Mouse (Mus musculus) heart, embryonic 11.5 days (tissue): ENCODE data around the gene Lrrc4. TPM values are rescaled to one million over a fixed set of nuclear protein-coding genes. Genes with fewer than 3 reads are reported as not detected.

ENCODE experiments used
- ATAC-seq: fragments of 200-750 bp; cut with Nextera tagmentation; replicated peaks from 2 replicates; pipeline ENCODE4 v1.8.0; 2017; ENCODE audit warnings: moderate library complexity; ENCODE audit not compliant: insufficient number of reproducible peaks, low FRiP score, low TSS enrichment
- H3K27ac ChIP-seq: fragments of 300-500 bp; sonication (generic); 2 replicates; pipeline ENCODE4 v1.5.1; 2014; ENCODE audit warnings: mild to moderate bottlenecking, low read depth, low read length
- H3K27me3 ChIP-seq: fragments of 300-500 bp; sonication (generic); 2 replicates; pipeline ENCODE4 v1.6.1; 2014; ENCODE audit warnings: mild to moderate bottlenecking, low read length, mixed read lengths; ENCODE audit not compliant: control insufficient read depth, insufficient read depth
- H3K36me3 ChIP-seq: fragments of 300-500 bp; sonication (generic); 2 replicates; pipeline ENCODE4 v1.6.1; 2014; ENCODE audit warnings: mild to moderate bottlenecking, low read length, moderate library complexity, mixed read lengths; ENCODE audit not compliant: control insufficient read depth, insufficient read depth
- H3K4me1 ChIP-seq: fragments of 300-500 bp; sonication (generic); 2 replicates; pipeline ENCODE4 v1.6.1; 2014; ENCODE audit warnings: low read length; ENCODE audit not compliant: control insufficient read depth, insufficient read depth
- H3K4me2 ChIP-seq: fragments of 300-500 bp; sonication (generic); 2 replicates; pipeline ENCODE4 v1.6.1; 2014; ENCODE audit warnings: mild to moderate bottlenecking, moderate library complexity
- H3K4me3 ChIP-seq: fragments of 300-500 bp; sonication (generic); 2 replicates; pipeline ENCODE4 v1.5.1; 2014; ENCODE audit warnings: low read depth, low read length
- H3K9ac ChIP-seq: fragments of 300-500 bp; sonication (generic); 2 replicates; pipeline ENCODE4 v1.6.1; 2014; ENCODE audit warnings: mild to moderate bottlenecking, low read depth, low read length, moderate library complexity
- H3K9me3 ChIP-seq: fragments of 300-500 bp; sonication (generic); replicated peaks from 2 replicates; pipeline ENCODE4 v1.6.1; 2016; ENCODE audit warnings: low read length; ENCODE audit not compliant: control insufficient read depth
- WGBS: fragments of 180-500 bp; shearing (Covaris S2); extraction: QIAGEN DNeasy Blood & Tissue Kit; methylation state at CpG from one replicate; pipeline ENCODE4 v1.1.7; 2014; ENCODE audit not compliant: insufficient replicate concordance; 5-methylcytosine and 5-hydroxymethylcytosine counted together
- polyA plus RNA-seq: library from polyadenylated mRNA; unstranded; fragments of >200 nt; fragmentation: Nextera tagmentation; extraction: Ambion mirVana; gene quantifications from 2 replicates; pipeline ENCODE4 v1.2.1, GENCODE M21; 2014

The Lrrc4 gene
- polyA plus RNA-seq, 1 experiment from 2014 or later = 1.1 TPM

- Histone ChIP-seq H3K36me3 (no peaks in the 10 kb centered on the region), H3K4me1 (peaks cover 5% of the 10 kb centered on the region; the same call in 1 of the 2 replicates), H3K27me3 (no peaks in the 10 kb centered on the region), H3K9me3 (no peaks in the 10 kb centered on the region), H3K4me3 (no peak overlapping the region), H3K27ac (no peak overlapping the region), H3K9ac (no peak overlapping the region), H3K4me2 (no peak overlapping the region)
- WGBS = 62% methylated on average over 7 of the region's 7 CpGs
- no peak for ATAC-seq
Observed at GRCm38 (mm10) chr6:28717203-28717844, 114.2 kb downstream of the Lrrc4 start.

- ATAC-seq = no peak
- WGBS = 20% methylated on average over 2 of the region's 2 CpGs
- Histone ChIP-seq H3K36me3 (peaks cover 7% of the 10 kb centered on the region; the same call in 1 of the 2 replicates), H3K9me3 (no peaks in the 10 kb centered on the region), H3K27me3 (no peaks in the 10 kb centered on the region), H3K4me1 (peaks cover 29% of the 10 kb centered on the region), H3K9ac (no peak overlapping the region), H3K27ac (no peak overlapping the region), H3K4me3 (no peak overlapping the region), H3K4me2 (no peak overlapping the region)
Observed at GRCm38 (mm10) chr6:28710035-28710434, 121.5 kb downstream of the Lrrc4 start.

DNA sequence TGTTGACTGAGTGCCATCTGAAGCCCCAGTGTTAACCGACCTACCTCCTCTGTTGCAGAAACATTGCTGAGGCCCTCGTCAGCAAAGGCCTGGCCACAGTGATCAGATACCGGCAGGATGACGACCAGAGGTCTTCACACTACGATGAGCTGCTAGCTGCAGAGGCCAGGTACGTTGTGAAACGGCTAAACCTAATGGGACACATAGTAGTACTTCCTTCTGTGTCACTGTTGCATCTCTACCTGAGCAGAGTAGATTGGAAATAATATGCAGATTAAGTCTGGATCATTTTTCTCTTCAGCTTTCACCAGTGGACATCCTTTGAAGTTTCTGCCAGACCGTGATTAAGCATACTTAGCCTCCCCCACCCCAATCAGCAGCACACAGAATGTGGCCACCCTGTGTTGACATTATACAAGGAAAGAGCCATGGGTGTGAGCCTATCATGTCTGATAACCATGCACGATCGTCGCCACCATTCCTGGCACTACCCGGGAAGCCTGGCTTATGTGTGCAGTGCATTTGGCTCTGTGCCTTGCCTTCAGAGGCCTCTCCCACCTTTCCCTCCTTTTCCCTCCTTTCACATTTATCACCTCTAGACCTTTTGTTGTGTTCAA lies 124.5 kb downstream of the Lrrc4 start:
- 49% methylated on average over 12 of the region's 12 CpGs for WGBS
- no peaks in the 10 kb centered on the region for H3K27me3 ChIP-seq
- H3K4me3 ChIP-seq = no peak overlapping the region
- peaks cover 35% of the 10 kb centered on the region for H3K4me1 ChIP-seq
- no peak for ATAC-seq
- no peaks in the 10 kb centered on the region for H3K9me3 ChIP-seq
- H3K36me3 ChIP-seq = peaks cover 7% of the 10 kb centered on the region; the same call in 1 of the 2 replicates
- H3K9ac ChIP-seq = no peak overlapping the region
- H3K4me2 ChIP-seq = no peak overlapping the region
- H3K27ac ChIP-seq = no peak overlapping the region

DNA sequence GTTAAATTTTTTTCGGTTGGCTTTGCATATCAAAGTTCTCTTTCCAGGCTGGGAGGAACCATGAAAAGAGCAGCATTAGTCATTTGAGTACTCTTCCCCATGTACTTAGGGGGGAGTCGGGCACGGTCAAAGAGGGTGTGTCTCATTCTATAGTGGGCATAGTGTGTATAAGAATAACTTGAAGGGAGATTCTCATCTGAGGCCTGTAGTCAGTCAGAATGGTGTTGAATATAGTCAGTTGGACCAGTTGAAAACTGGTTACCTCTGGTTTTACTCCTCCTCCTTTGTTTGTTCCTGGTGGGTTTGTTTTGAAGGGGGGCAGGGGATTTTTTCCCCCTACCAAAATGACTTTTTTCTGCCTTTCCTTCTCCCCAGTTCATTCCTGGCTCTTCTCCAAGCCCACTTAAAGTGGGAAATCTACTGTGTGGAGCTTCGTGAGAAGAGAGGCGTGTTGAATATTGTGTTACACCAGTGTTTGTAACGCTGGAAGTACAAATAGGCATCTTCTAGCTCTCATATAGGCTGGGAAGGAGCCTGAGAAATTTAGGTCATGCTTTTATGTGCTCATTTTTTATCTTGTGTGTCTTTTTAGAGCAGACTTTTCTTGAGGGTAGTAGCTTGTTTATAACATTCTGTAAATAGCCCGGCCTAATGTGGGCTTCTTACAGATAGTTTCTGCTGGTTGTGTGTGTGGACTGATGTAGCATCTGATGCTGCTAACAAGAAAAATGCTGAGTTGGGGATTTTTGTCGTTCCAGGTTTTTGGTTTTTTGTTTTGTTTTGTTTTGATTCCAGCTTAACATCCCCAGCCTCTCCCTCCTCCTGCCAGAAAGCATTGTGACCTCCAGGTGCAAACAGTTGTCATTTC lies 125.2 kb downstream of the Lrrc4 start:
- H3K4me1 ChIP-seq = peaks cover 38% of the 10 kb centered on the region
- H3K9me3 ChIP-seq = no peaks in the 10 kb centered on the region
- no peak overlapping the region for H3K4me2 ChIP-seq
- peaks cover 7% of the 10 kb centered on the region; the same call in 1 of the 2 replicates for H3K36me3 ChIP-seq
- H3K27ac ChIP-seq = no peak overlapping the region
- H3K9ac ChIP-seq = no peak overlapping the region
- no peak for ATAC-seq
- no peaks in the 10 kb centered on the region for H3K27me3 ChIP-seq
- 74% methylated on average over 8 of the region's 8 CpGs for WGBS
- H3K4me3 ChIP-seq = no peak overlapping the region

GRCm38 (mm10) chr6:28705384-28706107 lies 126.0 kb downstream of the Lrrc4 start:
- H3K27ac ChIP-seq = 0 out of 2 replicates have a peak overlapping the region, but pooled peaks have one; percentile 5
- H3K9me3 ChIP-seq = no peaks in the 10 kb centered on the region
- no peaks in the 10 kb centered on the region for H3K27me3 ChIP-seq
- H3K4me1 ChIP-seq = peaks cover 38% of the 10 kb centered on the region
- H3K4me3 ChIP-seq = no peak overlapping the region
- 33% methylated on average over 6 of the region's 6 CpGs for WGBS
- no peak for ATAC-seq
- H3K36me3 ChIP-seq = peaks cover 7% of the 10 kb centered on the region; the same call in 1 of the 2 replicates
- H3K4me2 ChIP-seq = peak overlapping the region; percentile 35
- no peak overlapping the region for H3K9ac ChIP-seq

DNA sequence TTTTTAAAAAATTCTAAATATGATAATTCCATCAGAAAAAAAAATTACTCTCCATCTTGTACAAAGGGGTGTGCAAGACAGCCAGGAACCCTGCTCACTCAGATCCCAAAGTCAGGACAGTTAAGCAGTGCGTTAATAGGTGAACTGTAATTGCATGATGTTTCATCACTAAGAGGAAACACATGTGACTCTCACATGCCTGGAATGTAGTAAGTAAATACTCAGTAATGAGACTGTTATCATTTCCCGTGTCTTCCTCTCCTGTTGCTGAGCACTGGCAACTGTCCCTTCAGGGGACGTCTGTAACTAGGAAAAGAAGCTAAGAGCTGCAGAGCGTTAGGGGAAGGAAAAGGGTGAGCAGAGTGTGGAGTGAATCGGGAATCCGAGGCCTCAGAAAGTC lies 126.9 kb downstream of the Lrrc4 start:
- WGBS = 29% methylated on average over 6 of the region's 6 CpGs
- H3K27me3 ChIP-seq = no peaks in the 10 kb centered on the region
- no peak for ATAC-seq
- H3K4me3 ChIP-seq = no peak overlapping the region
- no peak overlapping the region for H3K9ac ChIP-seq
- no peak overlapping the region for H3K4me2 ChIP-seq
- H3K27ac ChIP-seq = peak overlapping the region; percentile 46; the same call in 1 of the 2 replicates
- no peaks in the 10 kb centered on the region for H3K9me3 ChIP-seq
- peaks cover 7% of the 10 kb centered on the region; the same call in 1 of the 2 replicates for H3K36me3 ChIP-seq
- H3K4me1 ChIP-seq = peaks cover 30% of the 10 kb centered on the region

GRCm38 (mm10) chr6:28697214-28697613 lies 134.3 kb downstream of the Lrrc4 start:
- no peak overlapping the region for H3K9ac ChIP-seq
- no peak overlapping the region for H3K27ac ChIP-seq
- no peak overlapping the region for H3K4me2 ChIP-seq
- H3K9me3 ChIP-seq = no peaks in the 10 kb centered on the region
- no peaks in the 10 kb centered on the region for H3K36me3 ChIP-seq
- H3K4me3 ChIP-seq = no peak overlapping the region
- 0 out of 2 replicates have a peak, but pooled peaks cover 3% of the 10 kb centered on the region for H3K4me1 ChIP-seq
- H3K27me3 ChIP-seq = no peaks in the 10 kb centered on the region
- ATAC-seq = no peak
- 87% methylated on average over 3 of the region's 3 CpGs for WGBS

DNA sequence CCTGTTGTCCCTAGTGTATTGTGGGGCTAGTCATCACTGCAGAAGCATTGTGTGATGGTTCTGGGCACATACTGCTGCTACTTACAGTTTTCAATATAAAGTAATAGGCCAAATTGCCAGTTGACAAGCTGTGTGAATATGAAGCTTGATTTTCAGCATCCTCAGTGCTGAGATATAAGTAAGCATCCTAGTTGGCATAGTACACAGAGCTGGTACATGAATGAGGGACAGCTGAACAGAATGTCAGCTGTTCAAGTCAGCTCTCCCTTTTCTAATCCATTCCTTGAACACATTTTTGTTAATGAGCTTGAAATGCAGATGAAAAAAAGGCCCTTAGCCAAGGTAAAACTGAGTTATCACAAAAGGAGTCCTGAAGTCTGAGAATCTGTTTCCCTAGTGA lies 138.9 kb downstream of the Lrrc4 start:
- no peaks in the 10 kb centered on the region for H3K9me3 ChIP-seq
- no peaks in the 10 kb centered on the region for H3K4me1 ChIP-seq
- H3K27ac ChIP-seq = no peak overlapping the region
- no peaks in the 10 kb centered on the region for H3K27me3 ChIP-seq
- H3K4me2 ChIP-seq = no peak overlapping the region
- no peaks in the 10 kb centered on the region for H3K36me3 ChIP-seq
- no peak for ATAC-seq
- H3K4me3 ChIP-seq = no peak overlapping the region
- H3K9ac ChIP-seq = no peak overlapping the region
